Mouse (Mus musculus) urinary bladder, postnatal 14 days (tissue): ENCODE data around the gene Nprl3.
"Not testable (repeated sequence)": the region's sequence is repeated elsewhere in the genome, so short reads cannot be mapped to it uniquely, and the experiment has no call there.

ENCODE experiments used
- DNase-seq: peaks from one replicate; pipeline ENCODE4 v3.0.0; 2021; ENCODE audit warnings: low spot score

Nprl3 gene

DNA sequence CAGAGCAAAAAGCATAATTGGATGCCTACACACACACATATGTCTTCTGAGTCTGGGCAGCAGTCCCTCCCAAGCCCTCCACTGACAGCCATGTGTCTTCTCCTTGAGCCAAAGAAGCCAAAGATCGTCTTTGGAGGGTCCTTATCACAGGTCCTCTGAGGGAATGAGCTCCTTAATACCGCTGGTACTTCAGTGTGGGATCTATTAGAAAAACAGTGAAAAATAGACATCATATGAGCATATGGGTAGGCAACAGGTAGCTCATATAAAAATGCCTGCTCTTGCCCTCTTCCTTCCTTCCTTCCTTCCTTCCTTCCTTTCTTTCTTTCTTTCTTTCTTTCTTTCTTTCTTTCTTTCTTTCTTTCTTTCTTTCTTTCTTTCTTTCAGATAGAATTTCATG, 17.1 kb upstream of the Nprl3 start:
- DNase-seq: not testable (repeated sequence)

DNA sequence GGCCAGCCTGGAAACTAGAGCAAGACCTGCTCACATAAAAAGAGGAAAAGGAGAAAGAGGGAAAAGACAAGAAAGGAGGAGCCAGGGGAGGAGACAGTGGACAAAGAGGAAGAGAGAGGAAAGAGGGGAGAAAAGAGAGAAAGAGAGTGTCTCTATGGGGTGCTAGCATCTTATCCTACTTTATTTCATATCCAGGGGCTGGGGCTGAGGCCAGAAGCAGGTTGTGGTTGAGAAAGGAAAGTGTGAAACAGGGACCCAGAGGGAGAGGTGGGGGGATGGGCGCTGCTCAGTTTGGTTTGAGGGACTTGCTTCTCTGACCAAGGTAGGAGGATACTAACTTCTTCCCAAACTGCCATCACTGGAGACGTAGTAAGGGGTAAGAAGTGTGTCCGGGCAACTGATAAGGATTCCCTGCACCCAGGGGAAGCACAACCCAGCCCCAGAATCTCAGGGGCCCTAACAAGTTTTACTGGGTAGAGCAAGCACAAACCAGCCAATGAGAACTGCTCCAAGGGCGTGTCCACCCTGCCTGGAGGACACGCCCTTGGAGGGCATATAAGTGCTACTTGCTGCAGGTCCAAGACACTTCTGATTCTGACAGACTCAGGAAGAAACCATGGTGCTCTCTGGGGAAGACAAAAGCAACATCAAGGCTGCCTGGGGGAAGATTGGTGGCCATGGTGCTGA, 15.7 kb upstream of the Nprl3 start, which contains the start of gene Hba-a1:
TSS of gene Hba-a1 (plus strand) at position 421 of the 687 bp plus-strand sequence.
- not testable (repeated sequence) for DNase-seq

DNA sequence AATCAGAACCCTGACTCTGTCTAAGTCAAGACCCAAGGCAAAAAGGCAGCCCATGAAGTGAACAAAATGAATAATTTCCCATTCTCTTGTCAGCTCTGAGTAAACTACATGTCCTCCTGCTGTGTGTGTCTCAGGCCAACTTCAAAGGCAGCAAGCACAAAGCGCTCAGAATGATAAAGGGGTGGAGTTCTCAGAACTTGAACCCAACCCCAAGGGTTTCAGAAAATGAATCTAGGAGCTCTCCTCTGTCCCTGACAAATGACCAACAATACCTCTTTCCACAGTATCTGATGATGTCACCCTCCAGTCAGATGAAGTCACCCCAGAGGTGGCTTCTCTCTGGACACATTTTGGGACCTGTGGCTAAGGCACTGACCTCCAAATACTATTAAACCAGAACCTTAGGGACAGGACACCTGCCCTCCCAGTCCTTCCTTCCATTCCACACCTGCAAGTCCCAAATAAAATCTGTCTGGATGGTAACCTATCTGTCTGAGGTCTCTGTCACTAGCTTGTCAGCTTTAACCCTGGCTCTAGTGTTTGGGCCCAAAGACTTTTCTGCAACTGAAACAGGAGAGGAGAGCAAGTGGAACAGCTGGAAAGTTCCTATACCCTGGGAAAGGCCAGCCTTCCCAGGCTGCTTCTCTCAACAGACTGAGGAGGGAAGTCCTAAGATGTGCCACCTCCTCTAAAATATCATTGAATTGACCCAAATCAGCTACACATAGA, 14.1 kb upstream of the Nprl3 start:
- no peak for DNase-seq

DNA sequence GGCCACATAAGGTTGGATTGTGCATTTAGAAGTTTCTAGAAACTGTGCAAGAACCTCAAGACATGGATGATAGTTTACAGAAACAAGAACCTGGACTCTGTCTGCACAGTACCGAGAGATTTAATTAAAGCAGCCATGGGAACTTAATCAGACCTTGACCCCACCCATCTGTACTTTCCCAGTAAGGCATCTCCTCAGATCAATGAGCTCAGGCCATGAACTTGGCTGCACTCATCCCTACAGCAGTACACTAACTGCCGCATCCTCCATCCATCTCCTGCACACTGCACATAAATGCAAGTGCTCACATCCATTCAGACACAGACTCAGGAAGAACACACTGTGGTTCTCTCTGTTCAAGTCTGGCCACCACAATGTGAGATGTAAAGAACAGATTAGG, 13.1 kb upstream of the Nprl3 start:
- no peak for DNase-seq

DNA sequence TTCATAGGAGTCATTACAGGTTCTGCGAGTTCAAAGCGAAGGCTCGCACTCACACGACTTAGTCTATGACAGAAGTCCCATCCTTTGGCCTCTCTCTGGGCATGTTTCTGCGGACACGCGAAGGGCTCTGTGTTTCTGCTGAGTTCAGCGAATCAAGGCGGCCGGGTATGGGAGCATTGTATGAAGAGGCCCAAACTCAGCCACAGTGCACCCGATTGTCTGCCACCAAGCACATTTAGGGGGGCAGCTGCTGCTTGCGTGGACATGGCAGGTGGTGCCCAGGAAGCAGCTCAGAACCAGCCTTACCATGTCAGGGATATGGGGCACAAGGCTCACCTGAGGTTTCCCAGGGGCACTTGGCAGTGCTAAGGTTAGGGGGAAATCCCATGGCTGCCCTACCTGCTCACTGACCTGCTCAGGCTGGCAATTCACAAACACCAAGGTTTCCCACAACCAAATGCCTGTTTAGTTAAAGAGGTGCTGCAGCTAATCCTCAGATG, 11.0 kb upstream of the Nprl3 start:
- no peak for DNase-seq

DNA sequence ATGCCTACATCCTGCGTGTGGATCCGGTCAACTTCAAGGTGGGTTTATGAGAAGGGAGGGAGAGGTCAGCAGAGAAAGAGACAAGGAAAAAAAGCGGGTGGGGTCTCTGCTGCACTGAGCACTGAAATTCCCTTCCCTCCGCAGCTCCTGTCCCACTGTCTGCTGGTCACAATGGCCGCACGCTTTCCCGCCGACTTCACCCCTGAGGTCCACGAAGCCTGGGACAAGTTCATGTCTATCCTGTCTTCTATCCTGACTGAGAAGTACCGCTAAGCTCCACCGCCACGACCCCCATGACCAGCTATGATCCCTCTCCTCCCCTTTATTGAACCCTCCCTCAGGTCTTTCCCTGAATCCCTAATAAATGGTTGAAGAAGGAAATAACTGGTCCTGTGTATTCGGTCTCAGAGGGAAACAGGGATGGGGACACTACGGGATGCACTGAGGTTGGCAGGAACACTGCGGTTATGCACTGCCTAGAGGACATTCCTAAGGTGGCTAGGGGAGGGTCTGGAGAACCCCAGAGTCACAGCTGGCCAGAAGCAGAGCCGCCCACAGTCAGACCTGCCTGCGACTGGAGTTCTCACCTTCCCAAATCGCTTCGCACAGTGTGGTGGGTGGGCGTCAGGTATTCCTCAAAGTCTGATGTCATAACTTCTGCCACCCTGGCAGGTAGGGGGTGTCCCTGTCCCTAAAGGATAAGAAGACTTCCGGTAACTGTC, 10.4 kb upstream of the Nprl3 start:
- no peak for DNase-seq

DNA sequence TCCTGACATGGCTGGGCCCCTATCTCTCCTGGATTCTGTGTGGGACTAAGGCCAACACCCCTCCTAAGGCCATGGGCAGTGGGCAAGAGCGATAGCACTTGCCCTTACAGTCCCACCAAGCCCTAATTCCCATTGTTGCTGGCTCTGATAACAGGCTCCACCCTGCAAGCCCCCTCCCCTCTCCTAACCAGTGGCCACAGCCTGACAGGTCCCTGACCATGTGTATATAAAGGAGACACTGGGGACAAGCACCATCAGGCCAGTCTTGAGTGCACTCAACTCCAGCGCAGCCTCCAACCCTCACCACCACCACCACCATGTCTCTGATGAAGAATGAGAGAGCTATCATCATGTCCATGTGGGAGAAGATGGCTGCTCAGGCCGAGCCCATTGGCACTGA, 8.8 kb upstream of the Nprl3 start, which contains the start of gene Hba-x:
TSS of gene Hba-x (plus strand) at position 54 of the 400 bp plus-strand sequence.
- no peak for DNase-seq

DNA sequence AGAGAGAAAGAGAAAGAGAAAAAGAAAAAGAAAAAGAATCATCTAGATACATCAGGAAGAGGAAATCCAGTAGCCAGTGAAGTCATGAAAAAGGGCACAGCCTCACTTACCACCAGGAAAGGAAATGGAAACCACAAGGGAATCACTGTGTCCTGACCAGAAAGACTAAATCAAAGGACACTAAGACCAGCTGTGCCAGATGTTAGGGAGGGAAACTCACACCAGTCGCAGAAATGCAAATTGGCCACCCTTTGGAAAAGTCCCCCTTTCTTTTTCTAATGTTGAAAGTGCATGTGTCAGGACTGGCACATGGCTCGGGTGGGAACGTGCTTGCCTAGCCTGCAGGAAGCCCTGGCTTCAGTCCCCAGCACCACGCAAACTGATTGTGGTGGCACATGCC, 3.7 kb upstream of the Nprl3 start:
- no peak for DNase-seq

DNA sequence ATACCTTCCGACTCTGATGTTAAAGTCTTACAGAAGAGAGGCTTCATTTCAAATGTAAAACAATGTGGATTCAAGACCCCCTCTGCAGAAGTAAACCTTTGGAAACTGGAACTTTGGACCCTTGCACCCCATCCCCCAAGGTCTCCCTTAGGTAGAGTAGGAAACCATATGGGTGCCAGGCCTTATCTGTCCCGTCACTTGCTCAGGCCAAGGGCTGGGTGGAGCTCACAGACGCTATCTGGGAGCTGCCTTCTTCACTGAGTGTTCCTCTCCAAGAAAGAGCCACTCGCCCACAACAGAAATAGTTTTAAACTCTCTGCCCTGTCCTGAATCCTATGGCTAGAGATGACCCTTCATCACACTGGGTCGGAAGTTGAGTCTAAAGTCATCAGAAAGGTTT, 1.4 kb upstream of the Nprl3 start:
- DNase-seq: no peak

DNA sequence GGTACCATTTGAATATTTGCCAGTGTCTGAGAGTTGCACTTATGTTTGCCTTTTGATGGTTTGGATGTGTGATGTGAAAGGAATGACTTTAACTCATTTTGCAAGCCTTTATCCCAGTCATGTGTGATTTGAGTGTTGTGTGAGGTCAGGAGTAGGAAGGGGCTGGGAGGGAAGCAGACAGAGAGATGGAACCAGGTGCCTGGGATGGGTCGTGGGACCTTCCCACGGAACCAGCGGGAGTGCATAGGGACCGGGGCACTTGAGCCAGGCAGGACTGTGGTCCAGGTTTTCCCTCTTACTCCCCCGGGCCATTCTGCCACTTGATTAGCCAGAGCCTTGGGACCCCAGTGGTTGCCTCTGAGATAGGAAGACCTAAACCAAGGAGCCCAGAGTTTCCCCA, 457 bp upstream of the Nprl3 start:
- no peak for DNase-seq

DNA sequence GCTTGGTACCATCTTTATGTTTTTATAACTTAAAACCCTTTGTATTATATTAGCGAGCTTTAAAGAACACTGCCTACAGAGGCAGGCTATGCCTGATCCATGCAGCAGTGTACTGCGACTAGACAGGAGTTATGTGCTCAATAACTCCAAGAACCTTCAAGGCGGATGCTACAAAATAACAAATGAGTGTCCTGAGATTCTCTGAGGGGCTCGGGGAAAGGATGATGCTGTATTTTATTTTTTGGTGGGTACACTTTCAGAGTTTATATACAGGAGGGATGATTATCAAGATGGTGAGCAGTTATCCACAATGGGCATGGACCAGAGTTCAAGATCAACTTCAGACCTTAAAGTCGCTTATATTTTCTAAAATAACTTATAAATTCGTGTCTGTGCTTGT, 731 bp downstream of the Nprl3 start:
- DNase-seq: no peak

DNA sequence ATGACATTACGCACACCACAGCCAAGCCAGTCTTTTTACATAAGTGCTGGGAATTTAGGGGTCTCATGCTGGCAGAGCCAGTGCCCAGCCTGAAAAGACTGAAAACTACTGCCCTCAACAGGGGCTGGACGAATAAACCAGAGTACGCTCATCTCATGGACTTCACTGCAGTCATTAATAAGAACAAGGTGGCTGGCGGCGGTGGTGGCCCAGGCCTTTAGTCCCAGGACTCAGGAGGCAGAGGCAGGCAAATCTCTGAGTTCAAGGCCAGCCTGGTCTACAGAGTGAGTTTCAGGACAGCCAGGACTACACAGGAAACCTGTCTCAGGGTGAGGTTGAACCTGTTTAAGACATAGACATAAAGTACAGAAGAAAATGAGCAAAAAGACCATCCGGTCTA, 1.3 kb downstream of the Nprl3 start:
- DNase-seq: no peak

DNA sequence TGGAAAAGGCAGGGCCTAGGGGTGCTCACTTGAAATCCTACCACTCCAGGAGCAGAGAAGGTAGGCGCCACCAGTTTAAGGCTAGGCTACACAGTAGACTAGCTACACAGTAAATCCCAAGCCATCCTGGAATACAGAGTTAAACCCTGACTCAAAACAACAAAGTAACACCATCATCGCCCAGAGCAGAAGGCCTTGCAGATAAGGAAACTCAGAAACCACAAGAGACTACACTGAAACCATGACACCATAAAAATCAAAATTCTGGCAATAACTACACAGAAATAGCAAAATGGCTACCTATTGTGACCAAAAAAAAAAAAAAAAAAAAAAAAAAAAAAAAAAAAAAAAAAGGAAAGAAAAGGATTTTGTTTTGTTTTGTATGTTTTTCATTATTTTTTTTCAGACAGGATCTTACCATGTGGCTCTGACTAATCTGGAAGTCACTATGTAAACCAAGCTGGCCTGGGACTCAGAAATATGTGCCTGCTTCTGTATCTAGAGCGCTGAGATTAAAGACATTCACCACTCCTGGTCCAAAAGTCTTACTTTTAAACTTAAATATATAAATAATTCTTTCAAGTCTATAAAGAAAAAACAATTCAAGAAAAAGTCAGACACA, 2.3 kb downstream of the Nprl3 start:
- no peak for DNase-seq

DNA sequence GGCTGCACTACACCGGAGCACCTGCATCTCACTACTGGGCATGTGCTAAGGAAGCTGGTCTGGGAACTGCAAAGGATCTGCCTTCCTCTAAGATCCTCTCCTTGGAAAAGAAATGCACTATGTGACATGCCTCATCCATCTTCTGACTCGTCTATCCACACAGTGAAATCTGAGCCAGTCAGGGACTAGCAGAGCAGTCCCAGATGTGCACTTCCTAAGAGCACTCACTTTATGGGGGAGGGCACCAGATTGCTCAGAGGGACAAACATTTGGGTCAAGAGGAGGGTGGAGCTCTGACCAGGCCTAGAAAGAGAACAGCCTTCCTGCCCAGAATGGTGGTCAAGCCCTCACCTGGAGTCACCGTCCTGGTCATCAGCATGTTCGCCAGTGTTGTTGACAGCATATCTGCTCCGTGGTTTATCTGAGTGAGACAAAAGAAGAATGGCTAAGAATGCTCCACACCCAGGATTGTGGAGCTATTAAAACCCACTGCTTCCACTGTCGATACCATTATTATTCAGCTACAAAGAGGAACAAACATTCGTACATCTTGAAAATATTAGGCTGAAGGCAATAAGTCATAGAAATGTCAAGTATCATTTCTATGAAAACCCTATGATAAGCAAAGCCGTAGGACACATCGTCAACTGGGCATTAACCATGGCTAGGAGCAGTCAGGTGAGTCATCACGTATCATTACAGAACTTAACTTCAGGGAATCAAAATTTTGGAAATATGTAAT, 4.7 kb downstream of the Nprl3 start:
- no peak for DNase-seq

DNA sequence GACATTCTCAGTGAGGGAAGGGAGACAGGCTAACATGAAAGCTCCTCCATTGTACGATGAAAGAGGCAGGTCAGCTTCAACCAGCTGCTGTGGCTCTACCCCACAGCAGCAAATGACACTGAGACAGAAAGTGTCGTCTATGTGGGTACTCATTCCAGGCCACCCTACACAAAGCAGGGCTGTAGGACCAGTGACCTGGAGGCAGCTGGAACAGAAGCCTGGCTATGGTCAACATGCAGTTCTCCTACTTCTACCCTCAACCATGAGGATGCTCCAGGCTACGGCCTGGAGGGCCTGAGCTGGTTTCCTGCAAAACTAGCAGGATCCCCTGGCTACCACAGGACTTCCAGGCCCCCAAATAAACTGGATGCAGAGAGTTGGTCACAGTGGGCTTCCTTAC, 10.9 kb downstream of the Nprl3 start:
- DNase-seq: no peak

DNA sequence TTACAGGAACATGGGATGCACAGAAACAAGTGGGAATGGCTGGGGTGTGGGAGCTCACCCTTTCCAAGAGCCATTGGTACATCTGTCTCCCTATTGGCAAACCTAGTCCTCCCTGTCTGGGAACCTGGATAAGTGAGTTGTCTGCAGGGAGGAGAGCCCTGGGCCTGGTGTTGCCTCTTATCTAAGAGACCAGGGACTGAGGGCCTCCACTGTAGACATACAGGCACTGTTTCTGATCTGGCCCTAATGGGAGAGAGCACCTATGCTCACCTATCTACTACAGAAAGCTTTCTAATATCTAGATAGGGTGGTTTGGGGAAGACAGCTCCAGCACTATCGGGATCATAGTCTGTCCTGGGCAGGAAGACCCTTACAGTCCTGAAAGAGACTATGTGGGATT, 11.4 kb downstream of the Nprl3 start:
- no peak for DNase-seq

DNA sequence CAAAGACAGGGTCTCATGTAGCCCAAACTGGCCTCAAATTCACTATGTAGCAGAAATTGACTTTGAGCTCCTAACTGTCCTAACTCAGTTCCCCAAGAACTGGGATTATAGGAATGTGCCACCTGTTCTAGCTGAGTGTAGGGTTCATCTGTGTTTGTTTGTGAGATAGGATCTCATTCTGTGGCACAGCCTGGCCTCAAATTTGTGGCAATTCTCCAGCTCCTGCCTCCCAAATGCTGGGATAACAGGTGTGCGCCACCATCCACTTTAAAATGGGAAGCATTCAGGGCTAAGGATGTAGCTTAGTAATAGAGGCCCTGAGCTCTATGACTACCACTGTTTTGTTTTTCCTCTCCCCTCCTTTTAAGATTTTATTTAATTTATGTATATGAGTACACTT, 14.4 kb downstream of the Nprl3 start:
- no peak for DNase-seq

DNA sequence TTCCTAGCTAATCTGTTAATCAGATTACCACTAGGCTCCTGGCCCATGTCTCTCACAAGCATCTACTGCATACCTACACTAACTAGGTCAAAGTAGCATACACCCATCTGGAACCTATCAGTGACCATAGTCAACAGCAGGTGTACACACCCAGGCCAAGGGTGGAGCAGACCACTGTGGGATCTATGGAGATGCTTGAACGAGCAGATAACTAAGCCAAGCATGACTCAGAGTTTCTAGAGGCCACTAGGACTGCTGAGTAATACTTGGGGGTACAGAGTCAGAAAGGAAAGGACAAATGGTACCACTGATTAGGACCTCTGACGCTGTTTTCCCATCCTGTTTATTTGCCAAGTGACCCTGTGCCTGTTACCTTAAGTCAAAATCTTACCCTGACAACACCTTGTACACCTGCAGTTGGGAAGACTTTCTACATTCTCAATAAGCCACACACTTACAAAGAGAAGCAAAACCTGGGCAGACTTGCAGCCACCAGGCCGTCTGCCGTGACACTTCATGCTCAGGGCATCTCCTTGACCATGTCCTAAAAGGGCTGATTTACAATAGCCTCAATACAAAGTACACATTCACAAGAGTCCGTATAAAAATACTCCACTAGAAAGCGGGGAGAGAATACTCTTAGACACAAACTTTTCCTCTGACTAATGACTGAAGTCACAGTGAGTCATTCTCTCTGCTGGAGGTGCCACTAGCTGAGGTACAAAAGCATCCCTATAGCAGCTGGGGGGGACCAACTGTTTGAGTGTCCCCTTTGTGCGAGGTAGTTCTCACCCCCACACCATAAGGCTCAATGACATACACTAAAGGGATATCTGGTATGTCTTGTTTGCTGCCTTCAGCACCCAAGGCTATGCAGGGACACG, 16.4 kb downstream of the Nprl3 start:
- no peak for DNase-seq

DNA sequence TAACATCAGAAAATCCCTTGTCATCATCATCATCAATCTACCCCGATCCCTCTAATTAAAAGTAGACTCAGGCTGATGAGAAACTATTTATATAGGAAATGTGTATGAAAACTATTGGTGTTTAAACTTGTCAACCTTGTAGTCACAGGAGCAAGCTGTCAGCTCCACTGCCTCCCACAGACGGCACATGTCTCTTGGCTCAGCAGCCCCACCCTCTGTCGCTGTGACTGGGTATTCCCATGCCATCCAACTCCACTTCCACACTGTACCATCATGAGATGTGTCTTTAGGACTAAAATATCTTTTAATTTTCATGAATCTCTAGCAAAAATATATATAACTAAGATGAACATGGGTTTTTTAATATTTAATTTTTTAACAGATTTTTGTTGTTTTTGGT, 19.2 kb downstream of the Nprl3 start:
- DNase-seq: no peak

DNA sequence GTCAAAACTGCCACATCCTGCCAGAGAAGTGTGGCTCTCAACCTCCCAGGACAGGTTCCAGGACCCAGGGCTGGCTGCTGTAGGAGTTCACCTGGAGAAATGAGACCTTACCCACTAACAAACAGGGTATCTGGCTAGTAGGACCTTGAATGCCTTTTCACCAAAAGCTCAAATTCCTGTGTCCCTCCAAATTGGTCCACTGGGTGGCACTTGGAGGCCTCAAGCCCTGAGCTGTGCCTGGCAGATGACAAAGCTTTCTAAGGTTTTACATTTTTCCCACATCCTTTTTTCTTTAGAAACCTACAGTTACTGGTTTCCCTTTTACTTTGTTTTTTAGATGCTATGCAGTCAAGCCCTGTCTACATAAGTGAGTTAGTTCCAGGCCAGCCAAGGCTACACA, 20.4 kb downstream of the Nprl3 start:
- DNase-seq: no peak

DNA sequence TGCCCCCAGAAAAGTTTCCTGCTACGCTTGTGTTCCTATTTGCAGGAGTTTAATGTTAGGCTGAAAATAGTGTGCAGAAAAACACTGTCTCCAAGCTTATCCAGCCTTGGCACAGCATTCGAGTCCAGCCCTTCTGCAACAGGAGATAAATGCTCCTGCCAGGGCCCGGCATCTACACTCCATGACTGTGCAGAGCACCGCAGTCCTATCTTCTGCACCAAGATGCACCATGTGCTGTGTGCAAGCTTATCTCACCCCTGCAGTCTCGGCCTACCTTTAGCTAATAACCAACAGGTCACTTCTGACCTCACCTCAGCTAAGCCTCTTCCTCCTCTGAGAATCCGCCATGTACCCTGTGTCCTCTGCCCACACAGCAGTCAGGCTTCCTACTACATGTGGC, 21.9 kb downstream of the Nprl3 start:
- no peak for DNase-seq
